Mouse (Mus musculus) forebrain, postnatal 0 days (tissue): ENCODE measurements around the gene 4833423E24Rik. TPM values are rescaled to one million over a fixed set of nuclear protein-coding genes. Genes with fewer than 3 reads are reported as not detected.

Source experiments
- ATAC-seq: fragments of 200-750 bp; cut with Nextera tagmentation; 2 replicates; pipeline ENCODE4 v1.8.0; 2017; ENCODE audit warnings: mild to moderate bottlenecking, moderate library complexity
- DNase-seq: peaks from one replicate; pipeline ENCODE4 v3.0.0-alpha.2; 2015
- H3K27ac ChIP-seq: fragments of 300-500 bp; sonication (generic); 2 replicates; pipeline ENCODE4 v1.5.1; 2014; ENCODE audit warnings: low read depth, mild to moderate bottlenecking, antibody characterized with exemption, low read length, moderate library complexity, mixed read lengths
- H3K27me3 ChIP-seq: fragments of 300-500 bp; sonication (generic); 2 replicates; pipeline ENCODE4 v1.6.1; 2014; ENCODE audit warnings: mild to moderate bottlenecking, low read length, mixed read lengths; ENCODE audit not compliant: insufficient read depth
- H3K36me3 ChIP-seq: fragments of 300-500 bp; sonication (generic); 2 replicates; pipeline ENCODE4 v1.6.1; 2014; ENCODE audit warnings: mild to moderate bottlenecking, moderate library complexity; ENCODE audit not compliant: insufficient read depth
- H3K4me1 ChIP-seq: fragments of 300-500 bp; sonication (generic); 2 replicates; pipeline ENCODE4 v1.6.1; 2014; ENCODE audit warnings: antibody characterized with exemption; ENCODE audit not compliant: insufficient read depth
- H3K4me2 ChIP-seq: fragments of 300-500 bp; sonication (generic); 2 replicates; pipeline ENCODE4 v1.6.1; 2014; ENCODE audit warnings: low read depth, mild to moderate bottlenecking, moderate library complexity
- H3K4me3 ChIP-seq: fragments of 300-500 bp; sonication (generic); 2 replicates; pipeline ENCODE4 v1.5.1; 2014; ENCODE audit warnings: low read depth, low read length, mixed read lengths
- H3K9ac ChIP-seq: fragments of 300-500 bp; sonication (generic); 2 replicates; pipeline ENCODE4 v1.6.1; 2014; ENCODE audit warnings: mild to moderate bottlenecking
- H3K9me3 ChIP-seq: fragments of 300-500 bp; sonication (generic); 2 replicates; pipeline ENCODE4 v1.6.1; 2016; ENCODE audit warnings: low read length
- CTCF ChIP-seq: sonication (generic); IDR thresholded peaks from 2 replicates; pipeline ENCODE4 v1.5.1; 2016; ENCODE audit warnings: antibody characterized with exemption, control low read depth, low read depth
- WGBS: fragments of 180-500 bp; shearing (Covaris S2); extraction: QIAGEN DNeasy Blood & Tissue Kit; methylation state at CpG from one replicate; pipeline ENCODE4 v1.1.7; 2014; 5-methylcytosine and 5-hydroxymethylcytosine counted together
- polyA plus RNA-seq: library from polyadenylated mRNA; unstranded; fragments of >200 nt; fragmentation: Nextera tagmentation; extraction: Ambion mirVana; gene quantifications from 2 replicates; pipeline ENCODE4 v1.2.1, GENCODE M21; 2015
- total RNA-seq: library from RNA; depleted of rRNA; stranded (reverse); fragments of >200 nt; gene quantifications from 2 replicates; pipeline ENCODE4 v1.2.3, GENCODE M21; 2014; rRNA removed

4833423E24Rik gene
- total RNA-seq (0.52 and 0.62 TPM in 2 replicates), polyA plus RNA-seq (0.16 and 0.39 TPM in 2 replicates)

DNA sequence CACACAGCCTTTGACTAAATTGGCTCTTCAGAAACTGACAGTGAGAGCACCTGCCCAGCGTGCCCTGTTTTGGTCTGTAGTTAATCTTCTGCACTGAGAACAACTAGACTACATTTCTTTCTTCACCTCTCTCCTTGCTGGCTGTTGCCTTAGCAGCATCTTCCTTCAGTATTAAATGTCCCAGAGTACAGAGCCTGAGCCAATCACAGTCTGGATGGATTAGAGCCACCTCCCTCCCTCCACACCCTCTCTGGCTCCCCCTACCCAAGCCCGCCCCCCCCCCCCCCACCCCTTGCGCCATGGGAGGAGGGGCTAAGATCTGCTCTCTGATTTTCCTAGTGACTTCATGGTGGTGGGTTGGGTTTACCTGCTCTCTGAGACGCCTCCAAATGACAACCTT, at the start of gene 4833423E24Rik:
TSS of gene 4833423E24Rik (minus strand) at position 146 of the 400 bp plus-strand sequence.
- ATAC-seq (peak; percentile 42; the same call in 1 of the 2 replicates), DNase-seq (no peak)
- Histone ChIP-seq H3K4me1 (no peaks in the 10 kb centered on the region), H3K27ac (no peak within 1 kb of the TSS), H3K27me3 (no peaks in the 10 kb centered on the region), H3K4me2 (no peak within 1 kb of the TSS), H3K4me3 (no peak within 1 kb of the TSS), H3K9me3 (no peaks in the 10 kb centered on the region), H3K9ac (no peak within 1 kb of the TSS), H3K36me3 (no peaks in the 10 kb centered on the region)
- WGBS = 30% methylated on average over 4 of the region's 4 CpGs
- no peak for TF ChIP-seq CTCF

DNA sequence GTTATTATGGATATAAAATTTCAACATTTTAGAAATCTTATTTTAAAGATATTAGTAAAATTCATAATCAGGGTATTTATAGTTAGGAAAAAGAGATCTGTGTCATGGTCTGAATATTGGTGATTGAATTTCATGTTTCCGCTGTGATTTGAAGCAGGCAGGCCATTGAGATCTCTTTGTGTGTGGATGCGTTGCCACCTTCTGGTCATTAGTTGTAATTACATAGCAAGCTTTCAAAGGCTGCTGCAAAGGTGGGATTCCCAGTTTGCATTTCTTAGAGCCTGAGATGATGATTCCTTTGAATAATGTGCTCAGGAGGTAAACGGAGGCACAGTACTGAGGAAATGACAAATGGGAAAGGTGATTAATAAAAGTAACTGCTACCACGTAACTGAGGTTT, 42.4 kb upstream of the 4833423E24Rik start:
- TF ChIP-seq CTCF = peak; percentile 93
- H3K36me3 ChIP-seq = no peaks in the 10 kb centered on the region
- no peak overlapping the region for H3K4me3 ChIP-seq
- H3K4me2 ChIP-seq = no peak overlapping the region
- no peak overlapping the region for H3K27ac ChIP-seq
- WGBS = 23% methylated on average over 4 of the region's 4 CpGs
- no peaks in the 10 kb centered on the region for H3K4me1 ChIP-seq
- DNase-seq (peak; percentile 79), ATAC-seq (peak; percentile 76; the same call in 1 of the 2 replicates)
- no peaks in the 10 kb centered on the region for H3K9me3 ChIP-seq
- H3K9ac ChIP-seq = no peak overlapping the region
- no peaks in the 10 kb centered on the region for H3K27me3 ChIP-seq

DNA sequence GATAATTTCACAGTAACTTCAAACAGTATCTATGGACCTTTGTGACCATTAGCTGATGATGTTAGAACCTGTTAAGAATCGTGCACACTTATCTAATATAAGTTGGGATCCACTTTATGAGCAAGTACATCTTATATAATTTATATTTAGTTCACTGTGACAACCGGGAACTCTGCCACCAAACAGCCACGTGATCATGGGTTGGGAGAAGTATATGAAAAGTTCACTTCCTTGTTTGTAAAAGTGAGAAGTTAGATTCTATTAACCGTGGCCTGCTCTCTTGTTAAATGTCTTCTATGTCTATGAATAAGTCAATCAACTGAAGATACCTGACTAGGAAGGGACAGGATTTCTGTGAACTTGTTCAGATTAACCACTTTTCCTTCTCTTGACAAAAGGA, 41.4 kb upstream of the 4833423E24Rik start:
- 67% methylated on average over 4 of the region's 4 CpGs for WGBS
- Histone ChIP-seq H3K36me3 (no peaks in the 10 kb centered on the region), H3K4me1 (no peaks in the 10 kb centered on the region), H3K4me2 (no peak overlapping the region), H3K27me3 (no peaks in the 10 kb centered on the region), H3K27ac (no peak overlapping the region), H3K4me3 (no peak overlapping the region), H3K9me3 (no peaks in the 10 kb centered on the region), H3K9ac (no peak overlapping the region)
- DNase-seq (peak; percentile 4), ATAC-seq (no peak)
- no peak for TF ChIP-seq CTCF

DNA sequence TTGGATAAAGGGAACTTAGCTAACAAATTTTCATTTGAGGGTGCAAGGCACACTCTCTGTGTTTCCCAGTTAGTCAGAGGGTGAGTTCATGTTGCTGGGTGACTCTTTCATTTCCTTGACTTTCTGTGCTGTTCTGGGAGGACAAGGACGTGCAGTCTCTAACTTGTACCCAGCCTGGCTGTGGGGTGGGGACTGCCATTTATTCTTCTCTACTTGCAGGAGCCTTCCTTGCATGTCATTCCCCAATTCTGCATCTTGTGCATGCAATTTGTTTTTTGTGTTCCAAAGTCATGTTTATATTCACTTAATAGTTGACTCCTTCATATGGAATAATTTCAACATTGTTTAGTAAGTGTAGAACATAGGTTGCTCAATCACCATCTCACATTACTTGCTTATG, 36.0 kb upstream of the 4833423E24Rik start:
- no peak overlapping the region for H3K4me3 ChIP-seq
- DNase-seq (no peak), ATAC-seq (no peak)
- WGBS = 79% methylated on average over 1 of the region's 1 CpGs
- H3K4me1 ChIP-seq = no peaks in the 10 kb centered on the region
- H3K9ac ChIP-seq = no peak overlapping the region
- H3K4me2 ChIP-seq = no peak overlapping the region
- H3K9me3 ChIP-seq = no peaks in the 10 kb centered on the region
- H3K27me3 ChIP-seq = no peaks in the 10 kb centered on the region
- TF ChIP-seq CTCF = no peak
- no peaks in the 10 kb centered on the region for H3K36me3 ChIP-seq
- no peak overlapping the region for H3K27ac ChIP-seq

DNA sequence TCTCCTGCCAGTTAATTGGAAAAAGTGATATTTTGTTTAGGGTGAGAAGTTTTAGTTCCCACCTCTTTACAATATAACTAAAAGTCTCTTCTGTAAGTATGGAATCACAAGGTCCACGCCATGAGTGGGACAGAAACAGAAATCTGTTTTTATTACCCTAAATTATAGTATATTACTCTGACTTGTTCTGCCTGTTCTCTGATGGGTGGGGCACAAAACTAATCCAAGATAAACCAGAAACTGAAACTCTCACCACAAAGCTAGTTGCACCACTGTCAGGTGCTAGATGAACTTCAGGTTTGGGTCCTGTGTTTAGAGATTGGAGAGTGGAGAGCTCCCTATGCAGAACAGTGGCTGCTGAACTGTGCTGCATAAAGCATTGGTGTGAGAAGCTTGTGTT, 15.1 kb upstream of the 4833423E24Rik start:
- DNase-seq (no peak), ATAC-seq (no peak)
- Histone ChIP-seq H3K9me3 (no peaks in the 10 kb centered on the region), H3K27ac (no peak overlapping the region), H3K36me3 (no peaks in the 10 kb centered on the region), H3K4me3 (no peak overlapping the region), H3K4me1 (no peaks in the 10 kb centered on the region), H3K27me3 (no peaks in the 10 kb centered on the region), H3K9ac (no peak overlapping the region), H3K4me2 (no peak overlapping the region)
- WGBS = 92% methylated on average over 1 of the region's 1 CpGs
- TF ChIP-seq CTCF = no peak

DNA sequence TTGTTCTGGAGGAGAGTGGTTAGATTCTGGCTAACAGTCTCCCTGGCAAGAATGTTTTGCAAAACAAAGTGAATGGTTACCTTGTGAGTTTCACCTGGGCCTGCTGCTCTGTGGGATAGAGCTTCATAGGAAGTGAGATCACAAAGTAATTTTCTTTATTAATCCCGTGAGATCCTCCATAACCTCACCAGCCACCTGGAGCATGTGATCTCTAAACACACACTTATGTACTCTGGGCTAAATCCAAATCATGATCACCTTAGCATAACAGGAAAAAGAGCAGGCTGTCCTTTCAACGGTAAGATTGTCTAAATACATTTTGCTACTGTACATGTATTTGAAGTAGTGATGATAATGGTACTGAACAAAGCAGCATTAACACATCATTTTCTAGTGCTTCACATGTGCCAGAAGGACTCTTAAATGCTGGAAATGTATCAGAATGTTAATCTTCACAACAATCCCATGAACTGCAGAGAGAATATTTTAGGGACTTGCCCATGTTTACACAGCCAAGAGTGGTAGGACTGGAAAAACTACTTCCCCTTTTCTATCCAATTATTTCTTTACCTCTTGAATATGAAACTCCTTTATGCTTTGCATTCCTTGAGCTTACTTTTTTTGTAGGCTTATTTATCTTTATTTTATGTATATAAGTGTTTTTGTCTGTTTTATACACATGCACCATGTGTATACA, 13.4 kb upstream of the 4833423E24Rik start:
- WGBS = 81% methylated on average over 2 of the region's 2 CpGs
- H3K27ac ChIP-seq = no peak overlapping the region
- no peaks in the 10 kb centered on the region for H3K9me3 ChIP-seq
- no peak overlapping the region for H3K9ac ChIP-seq
- no peak overlapping the region for H3K4me3 ChIP-seq
- TF ChIP-seq CTCF = no peak
- H3K27me3 ChIP-seq = no peaks in the 10 kb centered on the region
- no peaks in the 10 kb centered on the region for H3K36me3 ChIP-seq
- ATAC-seq (no peak), DNase-seq (no peak)
- no peaks in the 10 kb centered on the region for H3K4me1 ChIP-seq
- H3K4me2 ChIP-seq = no peak overlapping the region

DNA sequence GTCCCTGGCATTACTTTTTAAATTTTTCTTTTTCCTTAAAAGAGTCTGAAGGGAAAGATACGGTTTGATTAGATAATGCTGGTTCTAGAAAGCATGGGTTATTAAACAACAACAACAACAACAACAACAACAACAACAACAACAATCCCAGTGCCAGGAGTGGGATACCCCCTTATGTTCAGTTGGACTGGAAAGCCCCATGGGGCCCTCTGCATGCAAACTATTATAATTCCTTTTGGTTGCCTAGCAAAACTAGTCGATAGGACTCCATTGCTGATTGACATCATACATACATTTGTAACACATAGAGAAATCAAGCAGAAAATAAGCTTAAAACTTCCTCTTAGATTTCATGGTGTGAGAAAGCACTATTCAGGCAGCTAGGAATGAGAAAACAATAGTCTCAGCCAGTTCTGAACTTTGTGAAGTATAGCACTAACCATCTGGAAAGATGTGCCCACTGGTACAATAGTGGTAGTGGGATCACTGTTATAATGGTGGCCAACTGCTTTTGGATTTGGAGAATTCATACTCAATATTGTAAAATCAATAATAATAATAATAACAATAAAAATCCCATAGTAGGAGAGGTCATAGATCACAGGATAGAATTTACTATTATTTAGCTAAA, 4.2 kb upstream of the 4833423E24Rik start:
- no peak for DNase-seq
- H3K27ac ChIP-seq = no peak overlapping the region
- H3K4me1 ChIP-seq = no peaks in the 10 kb centered on the region
- H3K4me3 ChIP-seq = no peak overlapping the region
- WGBS = 46% methylated on average over 2 of the region's 2 CpGs
- no peaks in the 10 kb centered on the region for H3K36me3 ChIP-seq
- ATAC-seq = no peak
- H3K27me3 ChIP-seq = no peaks in the 10 kb centered on the region
- no peak for TF ChIP-seq CTCF
- no peak overlapping the region for H3K9ac ChIP-seq
- H3K4me2 ChIP-seq = no peak overlapping the region
- no peaks in the 10 kb centered on the region for H3K9me3 ChIP-seq
